Mouse (Mus musculus) G1E (cell line): ENCODE results near the gene Gmps.

Experiments
- CTCF ChIP-seq: IDR thresholded peaks from 2 replicates; pipeline ENCODE4 v1.5.1; 2012; ENCODE audit warnings: low read depth, low read length, inconsistent platforms, mixed read lengths
- GATA1 ChIP-seq: IDR thresholded peaks from 2 replicates; pipeline ENCODE4 v1.6.1; 2012; ENCODE audit warnings: borderline replicate concordance, low read length, inconsistent platforms, mixed read lengths
- GATA2 ChIP-seq: IDR thresholded peaks from 2 replicates; pipeline ENCODE4 v1.6.1; 2012; ENCODE audit warnings: low read depth, low read length, inconsistent platforms, borderline replicate concordance
- POLR2AphosphoS5 ChIP-seq: IDR thresholded peaks from 2 replicates; pipeline ENCODE4 v1.6.1; 2012; ENCODE audit warnings: low read depth, low read length, inconsistent platforms; ENCODE audit not compliant: insufficient replicate concordance
- TAL1 ChIP-seq: conservative IDR thresholded peaks from 2 replicates; pipeline ENCODE4 v1.6.1; 2012; ENCODE audit warnings: low read depth, low read length, inconsistent platforms, mixed read lengths

- no peak for TF ChIP-seq CTCF
- TF ChIP-seq GATA1 = no peak
- TF ChIP-seq TAL1 = no peak
- TF ChIP-seq GATA2 = no peak
- no peak for TF ChIP-seq POLR2AphosphoS5
These were observed 37.0 kb upstream of the Gmps start for GRCm38 (mm10) chr3:63938928-63939327.
